Mouse (Mus musculus) limb, embryonic 10.5 days (tissue): Measurements from ENCODE around the gene Mtcp1. TPM values are rescaled to one million over a fixed set of nuclear protein-coding genes. Genes with fewer than 3 reads are reported as not detected.
A peak's percentile ranks its signal among the peaks of the same experiment; 100 is the strongest.

Experiments
- DNase-seq: peaks from one replicate; pipeline ENCODE4 v3.0.0-alpha.2; 2017; ENCODE audit warnings: low spot score
- H3K27ac ChIP-seq: fragments of 300-500 bp; sonication (generic); 2 replicates; pipeline ENCODE4 v1.5.1; 2016; ENCODE audit warnings: mild to moderate bottlenecking
- H3K27me3 ChIP-seq: fragments of 300-500 bp; sonication (generic); 2 replicates; pipeline ENCODE4 v1.6.1; 2016; ENCODE audit warnings: low read depth, mild to moderate bottlenecking; ENCODE audit not compliant: poor library complexity, severe bottlenecking
- H3K36me3 ChIP-seq: fragments of 300-500 bp; sonication (generic); 2 replicates; pipeline ENCODE4 v1.6.1; 2016; ENCODE audit warnings: mild to moderate bottlenecking, moderate library complexity
- H3K4me1 ChIP-seq: fragments of 300-500 bp; sonication (generic); 2 replicates; pipeline ENCODE4 v1.6.1; 2016
- H3K4me3 ChIP-seq: fragments of 300-500 bp; sonication (generic); 2 replicates; pipeline ENCODE4 v1.5.1; 2016; ENCODE audit warnings: mild to moderate bottlenecking, moderate library complexity
- H3K9me3 ChIP-seq: fragments of 300-500 bp; sonication (generic); replicated peaks from 2 replicates; pipeline ENCODE4 v1.6.1; 2016; ENCODE audit warnings: mild to moderate bottlenecking
- WGBS: fragments of 180-500 bp; shearing (Covaris S2); methylation state at CpG from one replicate; pipeline ENCODE4 v1.1.7; 2016; 5-methylcytosine and 5-hydroxymethylcytosine counted together
- polyA plus RNA-seq: library from polyadenylated mRNA; unstranded; fragments of >200 nt; fragmentation: Nextera tagmentation; extraction: Ambion mirVana; gene quantifications from 2 replicates; pipeline ENCODE4 v1.2.1, GENCODE M21; 2016

Gene Mtcp1
- 7.8 and 9.4 TPM in 2 replicates for polyA plus RNA-seq

DNA sequence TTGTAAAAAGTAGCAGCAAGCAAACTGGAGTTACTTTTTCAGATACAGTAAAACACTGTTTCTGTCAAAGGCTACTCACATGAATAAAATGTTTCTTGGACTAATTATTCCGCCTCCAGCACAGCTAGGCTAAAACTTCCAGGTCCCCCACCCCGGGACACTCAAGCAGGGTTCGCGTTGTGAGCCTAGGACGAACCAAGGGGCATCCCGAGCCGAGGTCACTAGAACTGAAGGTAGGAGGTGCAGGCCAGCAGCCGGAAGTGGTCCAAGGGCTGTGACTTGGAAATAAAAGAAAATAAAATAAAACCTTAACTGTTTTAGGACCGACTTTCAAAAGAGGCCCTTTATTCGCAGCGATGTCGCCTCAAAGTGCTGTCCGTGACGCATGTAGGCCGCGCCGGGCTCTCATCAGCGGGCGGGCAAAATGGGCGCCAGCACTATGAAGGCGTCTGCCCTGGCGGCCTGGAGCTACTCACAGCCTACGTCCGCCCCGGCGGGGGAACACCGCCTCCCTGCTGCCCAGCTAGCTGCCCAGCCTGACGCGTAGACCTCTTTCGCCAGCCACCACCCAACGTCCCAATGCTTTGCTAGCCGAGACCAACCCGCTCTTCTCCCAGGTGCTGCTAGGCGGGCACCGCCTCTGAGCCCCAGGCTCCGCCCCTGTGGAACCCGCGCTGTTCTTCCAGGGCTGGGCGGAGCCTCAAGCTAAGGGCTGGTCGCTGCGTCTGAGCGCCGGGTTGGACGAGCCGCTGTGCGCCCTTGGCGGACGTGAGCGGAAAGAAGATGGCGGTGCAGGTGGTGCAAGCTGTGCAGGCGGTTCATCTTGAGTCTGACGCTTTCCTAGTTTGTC lies at the start of gene Mtcp1, which contains the start of the genes Cmc4 and Brcc3:
TSS of gene Mtcp1 (minus strand) at position 653 of the 850 bp plus-strand sequence.
TSS of gene Cmc4 (minus strand) at position 649 of the 850 bp plus-strand sequence.
TSS of gene Brcc3 (plus strand) at position 693 of the 850 bp plus-strand sequence.
- DNase-seq, result peak; percentile 80
- no peaks in the 10 kb centered on the region for H3K4me1 ChIP-seq
- no peaks in the 10 kb centered on the region for H3K9me3 ChIP-seq
- peak within 1 kb of the TSS; percentile 86 for H3K27ac ChIP-seq
- H3K36me3 ChIP-seq, result peaks cover 4% of the 10 kb centered on the region; the same call in 1 of the 2 replicates
- peaks cover 8% of the 10 kb centered on the region; the same call in 1 of the 2 replicates for H3K27me3 ChIP-seq
- peak within 1 kb of the TSS; percentile 56 for H3K4me3 ChIP-seq
- 13% methylated on average over 52 of the region's 52 CpGs for WGBS

- H3K4me3 ChIP-seq, result no peak overlapping the region
- WGBS, result 100% methylated on average over 1 of the region's 1 CpGs
- no peaks in the 10 kb centered on the region for H3K27me3 ChIP-seq
- peaks cover 72% of the 10 kb centered on the region for H3K36me3 ChIP-seq
- no peaks in the 10 kb centered on the region for H3K4me1 ChIP-seq
- no peaks in the 10 kb centered on the region for H3K9me3 ChIP-seq
- DNase-seq, result no peak
- H3K27ac ChIP-seq, result no peak overlapping the region
These were observed 38.2 kb upstream of the Mtcp1 start for GRCm38 (mm10) chrX:75454597-75454996.

DNA sequence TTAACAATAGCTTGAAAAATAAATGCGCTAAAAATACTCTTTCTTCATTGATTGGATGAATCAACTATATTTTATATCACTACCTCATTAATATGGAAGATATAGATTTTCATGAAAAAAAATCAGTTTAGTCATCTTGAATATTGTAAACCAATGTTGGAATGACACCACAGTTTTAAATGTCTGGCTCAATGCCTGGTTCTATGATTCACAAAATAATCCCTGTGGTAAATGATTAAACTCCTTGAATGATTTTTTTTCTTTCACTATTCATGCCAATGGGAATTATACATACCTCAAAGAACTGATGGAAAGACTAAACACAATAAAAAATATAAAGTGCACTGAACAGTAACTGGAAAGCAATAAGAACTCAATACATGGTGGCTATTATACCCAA lies 6.7 kb downstream of the Mtcp1 start:
- H3K4me1 ChIP-seq, result no peaks in the 10 kb centered on the region
- H3K27me3 ChIP-seq, result no peaks in the 10 kb centered on the region
- H3K27ac ChIP-seq, result no peak overlapping the region
- no peak for DNase-seq
- H3K4me3 ChIP-seq, result no peak overlapping the region
- WGBS, result 98% methylated on average over 1 of the region's 1 CpGs
- H3K9me3 ChIP-seq, result no peaks in the 10 kb centered on the region
- H3K36me3 ChIP-seq, result no peaks in the 10 kb centered on the region

DNA sequence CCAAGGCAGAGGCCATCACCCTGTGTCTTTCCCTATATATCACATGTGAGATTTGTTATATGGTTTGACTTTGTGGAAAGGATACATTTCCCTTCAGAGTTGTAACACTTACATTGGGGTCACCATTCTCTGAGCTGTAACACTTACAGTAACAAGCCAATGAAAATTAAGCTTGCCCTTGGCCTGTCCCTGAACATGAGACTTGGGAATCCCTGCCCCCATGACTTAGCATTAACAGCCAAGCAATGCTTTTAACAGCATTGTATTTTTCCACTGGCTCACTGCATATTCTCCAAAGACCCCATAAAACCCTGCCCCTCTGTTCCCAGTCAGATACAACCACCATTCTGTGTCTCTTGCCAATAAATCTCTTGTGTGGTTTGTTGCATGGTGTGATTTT lies 13.0 kb downstream of the Mtcp1 start:
- Histone ChIP-seq H3K27me3 (no peaks in the 10 kb centered on the region), H3K4me3 (no peak overlapping the region)

GRCm38 (mm10) chrX:75402668-75403067 lies 13.7 kb downstream of the Mtcp1 start:
- H3K27me3 ChIP-seq, result no peaks in the 10 kb centered on the region
- no peak overlapping the region for H3K27ac ChIP-seq
- no peak for DNase-seq
- H3K4me1 ChIP-seq, result no peaks in the 10 kb centered on the region
- WGBS, result 79% methylated on average over 2 of the region's 2 CpGs
- peaks cover 13% of the 10 kb centered on the region for H3K36me3 ChIP-seq
- H3K9me3 ChIP-seq, result no peaks in the 10 kb centered on the region
- no peak overlapping the region for H3K4me3 ChIP-seq

More for the DNA sequence above, 13.0 kb downstream of the Mtcp1 start:
- H3K36me3 ChIP-seq, result peaks cover 13% of the 10 kb centered on the region
- H3K4me1 ChIP-seq, result no peaks in the 10 kb centered on the region
- no peak for DNase-seq
- no peak overlapping the region for H3K27ac ChIP-seq
- H3K9me3 ChIP-seq, result no peaks in the 10 kb centered on the region

GRCm38 (mm10) chrX:75399471-75399870 lies 16.9 kb downstream of the Mtcp1 start:
- no peaks in the 10 kb centered on the region for H3K9me3 ChIP-seq
- H3K36me3 ChIP-seq, result peaks cover 16% of the 10 kb centered on the region
- WGBS, result 92% methylated on average over 1 of the region's 1 CpGs
- no peak overlapping the region for H3K4me3 ChIP-seq
- no peaks in the 10 kb centered on the region for H3K27me3 ChIP-seq
- DNase-seq, result no peak
- no peak overlapping the region for H3K27ac ChIP-seq
- no peaks in the 10 kb centered on the region for H3K4me1 ChIP-seq

GRCm38 (mm10) chrX:75382195-75382771 lies 34.1 kb downstream of the Mtcp1 start, which contains the start of the genes Fundc2 and F8:
Gene Fundc2, plus strand, starts transcription at chrX:75382399.
Gene F8, minus strand, starts transcription at chrX:75382615.
- H3K27me3 ChIP-seq, result no peaks in the 10 kb centered on the region
- 8% methylated on average over 21 of the region's 25 CpGs for WGBS
- no peaks in the 10 kb centered on the region for H3K36me3 ChIP-seq
- no peaks in the 10 kb centered on the region for H3K4me1 ChIP-seq
- H3K4me3 ChIP-seq, result peak within 1 kb of the TSS; percentile 57
- H3K9me3 ChIP-seq, result no peaks in the 10 kb centered on the region
- peak within 1 kb of the TSS; percentile 85 for H3K27ac ChIP-seq
- peak; percentile 82 for DNase-seq

- Histone ChIP-seq H3K9me3 (no peaks in the 10 kb centered on the region), H3K4me3 (peak overlapping the region; percentile 57), H3K4me1 (no peaks in the 10 kb centered on the region), H3K36me3 (no peaks in the 10 kb centered on the region), H3K27me3 (no peaks in the 10 kb centered on the region), H3K27ac (peak overlapping the region; percentile 85)
- DNase-seq, result no peak
- 84% methylated on average over 5 of the region's 5 CpGs for WGBS
These were observed 34.7 kb downstream of the Mtcp1 start for GRCm38 (mm10) chrX:75381699-75382098.

DNA sequence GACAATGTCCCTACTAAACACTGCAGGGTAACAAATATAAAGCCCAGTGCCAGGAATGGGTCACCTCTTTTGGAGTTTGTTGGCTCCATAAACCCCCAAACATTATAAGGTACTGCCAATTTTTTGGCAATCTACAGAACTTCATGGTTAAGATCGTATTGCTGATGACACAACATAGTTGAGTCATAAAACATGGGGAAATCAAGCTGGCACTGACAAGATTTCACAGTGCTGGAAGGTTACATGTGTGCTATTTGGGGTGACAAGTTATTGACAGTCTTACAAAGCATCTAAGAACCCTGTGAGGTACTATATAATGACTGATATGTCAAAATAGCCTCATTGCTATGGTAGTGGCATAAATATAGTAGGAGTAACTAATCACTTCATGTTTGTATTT lies 35.2 kb downstream of the Mtcp1 start:
- no peaks in the 10 kb centered on the region for H3K36me3 ChIP-seq
- no peak for DNase-seq
- H3K27ac ChIP-seq, result no peak overlapping the region
- WGBS, result 93% methylated on average over 1 of the region's 1 CpGs
- H3K4me3 ChIP-seq, result no peak overlapping the region
- no peaks in the 10 kb centered on the region for H3K9me3 ChIP-seq
- H3K4me1 ChIP-seq, result no peaks in the 10 kb centered on the region
- no peaks in the 10 kb centered on the region for H3K27me3 ChIP-seq

GRCm38 (mm10) chrX:75376815-75377214 lies 39.6 kb downstream of the Mtcp1 start:
- no peaks in the 10 kb centered on the region for H3K36me3 ChIP-seq
- DNase-seq, result no peak
- no peaks in the 10 kb centered on the region for H3K4me1 ChIP-seq
- no peaks in the 10 kb centered on the region for H3K9me3 ChIP-seq
- H3K4me3 ChIP-seq, result no peak overlapping the region
- no peak overlapping the region for H3K27ac ChIP-seq
- H3K27me3 ChIP-seq, result no peaks in the 10 kb centered on the region

- WGBS, result 78% methylated on average over 2 of the region's 2 CpGs
These were observed 43.5 kb downstream of the Mtcp1 start for GRCm38 (mm10) chrX:75372666-75373425.

GRCm38 (mm10) chrX:75370197-75370596 lies 46.2 kb downstream of the Mtcp1 start:
- no peak overlapping the region for H3K27ac ChIP-seq
- no peak overlapping the region for H3K4me3 ChIP-seq
- H3K9me3 ChIP-seq, result no peaks in the 10 kb centered on the region
- H3K4me1 ChIP-seq, result no peaks in the 10 kb centered on the region
- H3K36me3 ChIP-seq, result no peaks in the 10 kb centered on the region
- no peaks in the 10 kb centered on the region for H3K27me3 ChIP-seq
- DNase-seq, result no peak

More at GRCm38 (mm10) chrX:75372666-75373425, 43.5 kb downstream of the Mtcp1 start:
- H3K4me1 ChIP-seq, result no peaks in the 10 kb centered on the region
- no peaks in the 10 kb centered on the region for H3K27me3 ChIP-seq
- no peak overlapping the region for H3K4me3 ChIP-seq
- no peaks in the 10 kb centered on the region for H3K36me3 ChIP-seq
- no peak overlapping the region for H3K27ac ChIP-seq
- no peak for DNase-seq
- H3K9me3 ChIP-seq, result no peaks in the 10 kb centered on the region
